Mouse (Mus musculus) C2C12 (cell line): Measurements from ENCODE around the gene Fam183b. TPM values are rescaled to one million over a fixed set of nuclear protein-coding genes. Genes with fewer than 3 reads are reported as not detected.
"Not testable (repeated sequence)": the region's sequence is repeated elsewhere in the genome, so short reads cannot be mapped to it uniquely, and the experiment has no call there.

Source experiments
- H3K27me3 ChIP-seq: one replicate; pipeline ENCODE4 v1.6.1; 2011; ENCODE audit not compliant: control insufficient read depth, insufficient read depth, insufficient read length
- H3K36me3 ChIP-seq: one replicate; pipeline ENCODE4 v1.6.1; 2011; ENCODE audit not compliant: control insufficient read depth, insufficient read depth
- H3K4me3 ChIP-seq: one replicate; pipeline ENCODE4 v1.5.1; 2011; ENCODE audit warnings: mild to moderate bottlenecking, control low read depth; ENCODE audit not compliant: poor library complexity, insufficient read depth, severe bottlenecking
- H3K79me2 ChIP-seq: one replicate; pipeline ENCODE4 v1.6.1; 2011; ENCODE audit not compliant: control insufficient read depth, insufficient read depth
- H3K79me3 ChIP-seq: one replicate; pipeline ENCODE4 v1.6.1; 2011; ENCODE audit warnings: low read depth, control low read depth
- H3ac ChIP-seq: one replicate; pipeline ENCODE3; 2011; ENCODE audit warnings: low read depth; ENCODE audit not compliant: control insufficient read depth, insufficient read length
- CEBPB ChIP-seq: IDR thresholded peaks from one replicate; pipeline ENCODE4 v1.6.1; 2011; ENCODE audit warnings: low read depth, mild to moderate bottlenecking, control low read depth, moderate library complexity
- CTCF ChIP-seq: IDR thresholded peaks from one replicate; pipeline ENCODE4 v1.5.1; 2011; ENCODE audit not compliant: control insufficient read depth, insufficient read depth, insufficient read length
- FOSL1 ChIP-seq: IDR thresholded peaks from one replicate; pipeline ENCODE4 v1.8.0; 2011; ENCODE audit warnings: mild to moderate bottlenecking, low read length; ENCODE audit not compliant: poor library complexity, insufficient read depth, severe bottlenecking
- MAX ChIP-seq: IDR thresholded peaks from one replicate; pipeline ENCODE4 v1.6.1; 2011; ENCODE audit warnings: mild to moderate bottlenecking, control low read depth
- MYOD1 ChIP-seq: IDR thresholded peaks from one replicate; pipeline ENCODE4 v1.6.1; 2011; ENCODE audit warnings: low read depth; ENCODE audit not compliant: control insufficient read depth, insufficient read length
- MYOG ChIP-seq: IDR thresholded peaks from one replicate; pipeline ENCODE4 v1.6.1; 2011; ENCODE audit not compliant: control insufficient read depth, insufficient read length; ENCODE audit errors: extremely low read depth
- USF1 ChIP-seq: IDR thresholded peaks from one replicate; pipeline ENCODE4 v1.6.1; 2011; ENCODE audit warnings: low read depth, mild to moderate bottlenecking, control low read depth, moderate library complexity
- long read RNA-seq, 2 experiments: library from polyadenylated mRNA; unstranded; transcript quantifications; one replicate each; pipeline ENCODE4 v2.0.0; 2019 to 2020
- polyA plus RNA-seq: library from polyadenylated mRNA; unstranded; fragments of >200 nt; fragmentation: generic; extraction: Trizol; gene quantifications from one replicate; pipeline ENCODE4 v1.2.1, GENCODE M21; 2012; ENCODE audit warnings: missing spikeins

Gene Fam183b
- polyA plus RNA-seq = not detected
- long read RNA-seq, experiment 1 = 0 reads
- long read RNA-seq, experiment 2 = 0 reads

DNA sequence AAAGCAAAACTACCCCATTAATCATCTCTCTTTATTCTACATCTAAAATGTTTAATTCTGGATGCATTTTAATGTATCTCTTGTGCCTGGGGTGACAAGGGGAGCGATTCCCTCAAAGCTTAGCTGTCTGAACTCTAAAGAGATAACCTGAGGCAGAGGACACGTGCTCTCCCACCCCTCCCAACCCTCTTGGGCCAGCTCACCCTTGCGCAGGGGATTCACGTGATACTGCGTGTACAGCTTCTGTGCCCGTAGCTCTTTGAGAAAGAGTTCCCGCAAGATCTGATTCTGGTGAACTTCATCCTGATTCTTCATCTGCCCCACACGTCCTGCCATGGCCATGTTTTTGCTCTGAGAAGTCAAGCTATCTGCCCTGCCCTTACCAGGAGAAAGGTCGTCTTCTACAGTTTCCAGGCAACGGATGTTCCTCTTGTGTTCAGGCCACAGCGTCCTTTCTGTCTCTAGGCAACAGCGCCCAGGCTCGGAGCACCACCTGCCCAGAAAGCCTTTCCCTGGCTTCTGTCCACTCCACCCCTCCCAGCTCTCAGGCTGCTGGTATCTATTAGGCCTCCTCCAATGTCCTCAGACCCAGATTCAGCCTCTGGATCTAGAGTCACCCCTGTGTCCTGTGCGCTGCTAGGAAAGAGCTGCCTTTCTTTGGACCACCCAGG, at the start of gene Fam183b:
TSS of gene Fam183b (minus strand) at position 403 of the 671 bp plus-strand sequence.
- Histone ChIP-seq H3K79me3 (no peaks in the 10 kb centered on the region), H3K36me3 (no peaks in the 10 kb centered on the region), H3K27me3 (no peaks in the 10 kb centered on the region), H3K4me3 (no peak within 1 kb of the TSS), H3K79me2 (no peaks in the 10 kb centered on the region), H3ac (no peak within 1 kb of the TSS)
- TF ChIP-seq CEBPB (no peak), MAX (no peak), MYOD1 (no peak), MYOG (no peak), FOSL1 (no peak), USF1 (no peak), CTCF (no peak)

DNA sequence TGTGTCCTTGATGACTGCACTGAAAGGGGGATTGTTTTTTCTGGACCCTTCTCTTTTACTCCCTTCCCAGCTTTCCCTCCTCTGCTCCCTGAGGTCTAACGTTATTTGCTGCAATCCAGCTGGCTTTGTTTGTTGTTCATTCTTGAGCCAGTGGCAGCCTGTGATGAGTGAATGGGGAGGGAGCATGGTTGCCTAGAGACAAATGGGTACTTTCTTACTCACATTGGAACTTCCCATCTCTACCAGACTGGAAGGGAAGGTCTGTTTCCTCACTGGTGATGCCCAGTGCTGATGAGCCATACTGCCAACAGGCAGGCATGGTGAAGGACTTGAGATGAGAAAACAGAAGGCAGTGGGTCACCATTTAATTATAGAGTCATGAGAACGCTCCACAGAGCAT, 48.0 kb upstream of the Fam183b start:
- Histone ChIP-seq H3K36me3 (peaks cover 22% of the 10 kb centered on the region), H3K27me3 (no peaks in the 10 kb centered on the region), H3K79me2 (no peaks in the 10 kb centered on the region), H3K4me3 (no peak overlapping the region), H3ac (no peak overlapping the region), H3K79me3 (no peaks in the 10 kb centered on the region)
- TF ChIP-seq MAX (no peak), MYOG (no peak), USF1 (no peak)

DNA sequence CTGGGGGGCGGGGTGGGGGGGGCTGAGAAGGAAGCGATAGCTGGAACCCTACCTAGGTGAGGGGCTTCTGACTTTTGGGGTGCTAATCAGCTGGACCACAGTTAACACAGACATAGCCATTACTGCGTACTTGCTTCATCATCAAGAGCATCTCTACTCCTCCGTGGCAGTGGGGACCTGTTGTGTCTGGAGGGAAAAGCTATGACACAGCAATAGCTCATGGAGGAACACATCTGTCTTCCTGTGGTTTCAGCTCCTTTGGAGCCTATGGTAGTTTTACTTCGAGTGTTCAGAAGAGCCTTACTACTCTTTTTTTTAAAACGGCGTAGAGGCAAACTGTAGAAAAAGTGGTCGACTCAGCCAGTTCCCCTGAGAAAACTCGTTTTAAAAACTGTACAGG, 45.9 kb upstream of the Fam183b start:
- no peak for TF ChIP-seq USF1
- TF ChIP-seq MAX = no peak
- TF ChIP-seq CEBPB = no peak
- no peak for TF ChIP-seq CTCF
- TF ChIP-seq MYOG = no peak
- TF ChIP-seq MYOD1 = no peak
- TF ChIP-seq FOSL1 = no peak
- Histone ChIP-seq H3ac (no peak overlapping the region), H3K79me3 (no peaks in the 10 kb centered on the region), H3K79me2 (no peaks in the 10 kb centered on the region), H3K4me3 (peak overlapping the region; percentile 46), H3K36me3 (peaks cover 18% of the 10 kb centered on the region), H3K27me3 (no peaks in the 10 kb centered on the region)

DNA sequence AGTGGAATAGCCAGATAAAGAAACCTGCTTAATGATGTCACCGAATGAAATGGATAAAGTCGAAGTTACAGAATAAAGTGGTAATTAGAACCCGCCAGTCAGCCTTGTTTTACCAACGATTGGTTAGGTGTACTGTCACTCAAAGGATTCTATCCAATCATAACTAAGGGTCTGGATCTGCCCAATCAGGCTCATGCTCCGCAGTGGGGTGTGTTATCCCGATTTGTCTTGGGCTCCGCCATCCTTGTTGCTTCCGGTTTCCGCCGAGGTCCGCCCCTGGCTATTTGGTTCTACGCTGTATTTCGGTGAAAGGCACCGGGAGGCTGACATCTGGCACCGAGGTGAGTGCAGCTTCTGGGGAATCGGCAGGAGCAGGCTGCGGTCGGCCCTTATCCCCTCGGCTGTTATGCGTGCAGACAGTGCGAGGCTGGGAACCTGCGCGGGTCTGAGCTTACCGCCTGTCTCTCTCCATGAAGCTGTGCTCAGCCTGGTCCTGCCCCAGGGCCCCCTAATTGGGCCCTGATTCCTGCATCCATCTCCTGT, 45.2 kb upstream of the Fam183b start, which contains the start of gene Gm12258:
TSS of gene Gm12258 (plus strand) at position 240 of the 543 bp plus-strand sequence.
- Histone ChIP-seq H3K79me3 (no peaks in the 10 kb centered on the region), H3ac (peak within 1 kb of the TSS; percentile 82), H3K4me3 (peak within 1 kb of the TSS; percentile 46), H3K79me2 (no peaks in the 10 kb centered on the region), H3K36me3 (peaks cover 18% of the 10 kb centered on the region), H3K27me3 (no peaks in the 10 kb centered on the region)
- TF ChIP-seq FOSL1 = no peak
- no peak for TF ChIP-seq MYOG
- no peak for TF ChIP-seq MYOD1
- TF ChIP-seq MAX = no peak
- no peak for TF ChIP-seq CTCF
- no peak for TF ChIP-seq CEBPB
- TF ChIP-seq USF1 = no peak

DNA sequence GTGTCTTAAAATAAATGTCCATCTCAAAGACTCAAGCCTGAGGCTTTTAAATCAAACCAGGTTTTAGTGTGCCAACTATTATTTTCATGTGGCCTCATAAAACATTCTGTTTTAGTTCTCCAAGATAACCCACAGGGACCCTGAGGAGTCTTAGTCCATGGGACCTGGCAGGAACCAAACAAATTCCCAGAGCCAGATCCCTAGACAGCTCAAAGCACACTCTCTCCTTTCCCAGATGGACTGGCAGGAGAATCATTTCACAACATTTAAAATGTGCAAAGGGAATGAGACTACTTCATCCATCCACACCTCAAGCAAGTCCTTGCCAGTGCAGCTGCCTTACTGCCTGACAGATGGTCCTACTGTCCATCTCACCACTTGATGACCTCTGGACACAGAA, 37.2 kb upstream of the Fam183b start, which contains the start of gene Olfr311:
TSS of gene Olfr311 (plus strand) at position 301 of the 400 bp plus-strand sequence.
- H3K79me3 ChIP-seq, H3K79me2 ChIP-seq, H3K36me3 ChIP-seq, H3K4me3 ChIP-seq, H3K27me3 ChIP-seq, H3ac ChIP-seq: not testable (repeated sequence)

DNA sequence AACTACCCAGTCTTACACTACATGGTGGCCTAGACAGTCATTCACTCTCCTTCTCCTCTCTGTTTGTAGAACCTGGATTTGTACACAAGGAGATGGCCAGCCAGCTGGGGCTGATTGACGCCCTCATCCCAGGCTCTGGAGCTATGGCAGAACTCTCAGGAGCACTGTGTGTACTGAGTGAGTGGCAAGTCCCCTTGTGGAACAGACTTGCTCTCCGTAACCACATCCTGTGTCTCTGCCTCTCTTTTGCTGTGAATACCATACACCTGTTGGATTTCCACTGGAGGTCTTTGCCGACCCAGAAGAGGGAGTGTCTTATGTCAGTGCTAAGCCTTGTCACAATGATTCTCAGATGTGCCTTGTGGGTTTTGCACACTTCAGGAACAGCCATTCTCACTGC, 30.8 kb upstream of the Fam183b start:
- H3K79me2 ChIP-seq, H3ac ChIP-seq: not testable (repeated sequence)

More for the DNA sequence above, 30.8 kb upstream of the Fam183b start:
- H3K4me3 ChIP-seq, H3K36me3 ChIP-seq, H3K27me3 ChIP-seq, H3K79me3 ChIP-seq: not testable (repeated sequence)
